ENCODE assay signal across 23 mouse cellular contexts in genomic region chr14:38997843-38998242, GRCm38 (mm10).
DNase-seq lines count a peak whose midpoint lies in the region; ATAC-seq and TF ChIP-seq lines count a peak whose summit lies in the region.
"Had no signal": no experiment of that assay in that cellular context is flagged by ENCODE, and none has a peak within 500 bp of the region (broad histone marks: within the 10 kb centered on the region; RNA-seq: fewer than 3 reads in every experiment).

No protein-coding gene starts in this region.

- H3K9ac ChIP-seq in forebrain, embryonic 13.5 days = no peak overlapping the region
- H3K9ac ChIP-seq in forebrain, embryonic 14.5 days (ENCODE audit: low read length) = no peak overlapping the region
- no peak overlapping the region for H3K9ac ChIP-seq in neural tube, embryonic 13.5 days
- no peak overlapping the region for H3K9ac ChIP-seq in neural tube, embryonic 15.5 days (replicated peaks)
- H3K9ac ChIP-seq: embryonic facial prominence, embryonic 13.5 days; forebrain, embryonic 12.5 days; hindbrain, embryonic 12.5 days had no signal

- TF ChIP-seq CTCF in layer of hippocampus, adult 2 months (conservative IDR thresholded peaks at IDR 0.05) = no peak

- 56% methylated on average over 3 of the region's 3 CpGs for WGBS in forebrain, embryonic 13.5 days
- WGBS in forebrain, embryonic 14.5 days = 64% methylated on average over 3 of the region's 3 CpGs
- 69% methylated on average over 3 of the region's 3 CpGs for WGBS in neural tube, embryonic 13.5 days
- 57% methylated on average over 3 of the region's 3 CpGs for WGBS in neural tube, embryonic 15.5 days

- ATAC-seq in forebrain, embryonic 13.5 days = 0 out of 2 replicates have a peak, but pooled peaks have one; percentile 24
- ATAC-seq in forebrain, embryonic 14.5 days = no peak
- no peak for ATAC-seq in neural tube, embryonic 13.5 days (ENCODE audit: low read depth)
- no peak for ATAC-seq in neural tube, embryonic 15.5 days (ENCODE audit: low FRiP score)
- ATAC-seq: CD4-positive, CD25-positive, alpha-beta regulatory T cell, adult 4 months; inflammation-experienced regulatory T-cells, adult 6 months had no signal

- H3K9me3 ChIP-seq in forebrain, embryonic 13.5 days (replicated peaks) = no peaks in the 10 kb centered on the region
- H3K9me3 ChIP-seq in forebrain, embryonic 14.5 days (replicated peaks; ENCODE audit: control insufficient read depth, low read length) = no peaks in the 10 kb centered on the region
- H3K9me3 ChIP-seq in neural tube, embryonic 13.5 days = no peaks in the 10 kb centered on the region
- H3K9me3 ChIP-seq in neural tube, embryonic 15.5 days (replicated peaks) = no peaks in the 10 kb centered on the region
- H3K9me3 ChIP-seq: embryonic facial prominence, embryonic 13.5 days; forebrain, embryonic 12.5 days; G1E; heart, embryonic 10.5 days; hindbrain, embryonic 12.5 days had no signal

- no peak overlapping the region for H3K4me3 ChIP-seq in forebrain, embryonic 13.5 days
- no peak overlapping the region for H3K4me3 ChIP-seq in forebrain, embryonic 14.5 days (ENCODE audit: low read depth, low read length)
- H3K4me3 ChIP-seq in layer of hippocampus, adult 2 months = no peak overlapping the region
- H3K4me3 ChIP-seq in neural tube, embryonic 13.5 days = no peak overlapping the region
- no peak overlapping the region for H3K4me3 ChIP-seq in neural tube, embryonic 15.5 days (replicated peaks)
- H3K4me3 ChIP-seq: embryonic facial prominence, embryonic 13.5 days; forebrain, embryonic 12.5 days; heart, embryonic 10.5 days; hindbrain, embryonic 12.5 days had no signal

- DNase-seq in forebrain, embryonic 14.5 days (ENCODE audit: low spot score) = no peak
- DNase-seq in layer of hippocampus, adult 2 months (ENCODE audit: low spot score in 2 of 2) = no peak
- DNase-seq in layer of hippocampus, adult 9-10 months (ENCODE audit: low spot score) = no peak
- no peak for DNase-seq in natural killer cell, adult 2 months (ENCODE audit: low spot score in 2 of 2)
- DNase-seq: adrenal gland, postnatal 10 days; B cell, adult 2 months; cerebellum, adult 18-20 months; cerebellum, adult 9-11 months; cerebellum, postnatal 36 days; gastrocnemius, postnatal 10 days; heart, adult 18-20 months; heart, postnatal 10 days; heart, postnatal 4 days had no signal

- H3K27me3 ChIP-seq in forebrain, embryonic 13.5 days = no peaks in the 10 kb centered on the region
- H3K27me3 ChIP-seq in forebrain, embryonic 14.5 days (replicated peaks; ENCODE audit: control insufficient read depth, insufficient read depth, low read length) = no peaks in the 10 kb centered on the region
- no peaks in the 10 kb centered on the region for H3K27me3 ChIP-seq in neural tube, embryonic 13.5 days
- H3K27me3 ChIP-seq in neural tube, embryonic 15.5 days (replicated peaks) = no peaks in the 10 kb centered on the region
- H3K27me3 ChIP-seq: embryonic facial prominence, embryonic 13.5 days; forebrain, embryonic 12.5 days; hindbrain, embryonic 12.5 days had no signal

- H3K4me2 ChIP-seq in forebrain, embryonic 13.5 days = no peak overlapping the region
- no peak overlapping the region for H3K4me2 ChIP-seq in forebrain, embryonic 14.5 days (ENCODE audit: low read length)
- H3K4me2 ChIP-seq in neural tube, embryonic 13.5 days = no peak overlapping the region
- no peak overlapping the region for H3K4me2 ChIP-seq in neural tube, embryonic 15.5 days
- H3K4me2 ChIP-seq: embryonic facial prominence, embryonic 13.5 days; forebrain, embryonic 12.5 days; hindbrain, embryonic 12.5 days had no signal

- no peak overlapping the region for H3K27ac ChIP-seq in forebrain, embryonic 13.5 days
- H3K27ac ChIP-seq in forebrain, embryonic 14.5 days (ENCODE audit: low read depth, low read length) = no peak overlapping the region
- peak overlapping the region; percentile 24; the same call in 1 of the 2 replicates for H3K27ac ChIP-seq in layer of hippocampus, adult 2 months
- H3K27ac ChIP-seq in neural tube, embryonic 13.5 days (replicated peaks) = peak overlapping the region; percentile 42; the same call in 1 of the 2 replicates
- no peak overlapping the region for H3K27ac ChIP-seq in neural tube, embryonic 15.5 days (replicated peaks)
- H3K27ac ChIP-seq: embryonic facial prominence, embryonic 13.5 days; forebrain, embryonic 12.5 days; heart, embryonic 10.5 days; hindbrain, embryonic 12.5 days had no signal

- no peaks in the 10 kb centered on the region for H3K36me3 ChIP-seq in forebrain, embryonic 13.5 days (ENCODE audit: poor library complexity, severe bottlenecking)
- no peaks in the 10 kb centered on the region for H3K36me3 ChIP-seq in forebrain, embryonic 14.5 days (ENCODE audit: control insufficient read depth, insufficient read depth, low read length)
- H3K36me3 ChIP-seq in neural tube, embryonic 13.5 days = no peaks in the 10 kb centered on the region
- no peaks in the 10 kb centered on the region for H3K36me3 ChIP-seq in neural tube, embryonic 15.5 days
- H3K36me3 ChIP-seq: embryonic facial prominence, embryonic 13.5 days; forebrain, embryonic 12.5 days; G1E; heart, embryonic 10.5 days; hindbrain, embryonic 12.5 days had no signal

- no peaks in the 10 kb centered on the region for H3K4me1 ChIP-seq in forebrain, embryonic 13.5 days
- H3K4me1 ChIP-seq in forebrain, embryonic 14.5 days (ENCODE audit: control insufficient read depth, insufficient read depth, low read length) = no peaks in the 10 kb centered on the region
- H3K4me1 ChIP-seq in neural tube, embryonic 13.5 days (replicated peaks) = no peaks in the 10 kb centered on the region
- peaks cover 4% of the 10 kb centered on the region; the same call in 1 of the 2 replicates for H3K4me1 ChIP-seq in neural tube, embryonic 15.5 days
- H3K4me1 ChIP-seq: embryonic facial prominence, embryonic 13.5 days; forebrain, embryonic 12.5 days; heart, embryonic 10.5 days; hindbrain, embryonic 12.5 days had no signal

Comparison
In these comparisons a context has a peak if more than half of its experiments do, and no peak if none do; other contexts are left out.
1. H3K27ac ChIP-seq: peak in layer of hippocampus, adult 2 months (single experiment) and neural tube, embryonic 13.5 days (single experiment); none in forebrain, embryonic 13.5 days (single experiment), forebrain, embryonic 14.5 days (single experiment) and neural tube, embryonic 15.5 days (single experiment).